In the genomic region with DNA sequence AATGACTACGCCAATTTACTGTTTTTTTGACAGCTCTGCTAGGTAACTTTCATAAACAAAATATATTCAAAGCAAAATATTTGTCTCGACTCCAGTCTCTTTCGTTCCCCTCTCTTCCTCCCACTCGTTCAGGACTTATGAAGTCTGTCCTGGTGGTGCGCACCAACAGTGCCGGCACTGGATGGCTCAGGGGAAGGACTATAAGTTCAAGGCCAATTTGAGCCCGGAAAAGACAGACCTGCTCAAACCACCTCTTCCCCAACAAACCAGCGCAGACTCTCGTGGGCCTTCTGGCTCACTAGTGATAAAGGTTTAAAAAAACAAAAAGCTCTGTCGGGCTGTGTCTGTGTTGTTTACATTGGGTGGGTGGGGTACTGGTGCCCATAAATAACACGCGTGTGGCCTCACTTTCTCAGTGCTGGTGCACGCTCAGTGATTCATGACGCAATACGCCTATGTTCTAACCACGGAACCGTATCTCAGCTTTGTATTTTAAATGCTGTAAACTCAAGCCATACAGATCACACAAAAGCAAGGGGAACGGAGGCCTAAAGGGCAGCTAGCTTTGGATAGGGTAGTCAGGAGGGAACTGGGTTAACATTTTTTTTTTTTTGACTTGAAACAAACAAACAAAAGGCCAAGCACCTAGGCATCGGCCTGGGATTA, we compare ENCODE assay signal across 20 mouse cellular contexts. TPM values are rescaled to one million over a fixed set of nuclear protein-coding genes. Genes with fewer than 3 reads are reported as not detected.
DNase-seq lines count a peak whose midpoint lies in the region; ATAC-seq and TF ChIP-seq lines count a peak whose summit lies in the region.
"Had no signal": no experiment of that assay in that cellular context is flagged by ENCODE, and none has a peak within 500 bp of the region (broad histone marks: within the 10 kb centered on the region; RNA-seq: fewer than 3 reads in every experiment).

No protein-coding gene starts in this region.

- no peaks in the 10 kb centered on the region for H3K27me3 ChIP-seq in liver, postnatal 0 days (ENCODE audit: insufficient read depth, low read length)
- H3K27me3 ChIP-seq in liver, embryonic 11.5 days (replicated peaks; ENCODE audit: control insufficient read depth, insufficient read depth, low read length): no peaks in the 10 kb centered on the region
- H3K27me3 ChIP-seq in splenic B cell, adult 2 months (ENCODE audit: control insufficient read depth, insufficient read depth, low read length, poor library complexity, severe bottlenecking): no peaks in the 10 kb centered on the region
- H3K27me3 ChIP-seq: liver, embryonic 15.5 days had no signal

- H3K36me3 ChIP-seq in liver, postnatal 0 days (replicated peaks; ENCODE audit: insufficient read depth, low read length): no peaks in the 10 kb centered on the region
- H3K36me3 ChIP-seq in liver, embryonic 11.5 days (ENCODE audit: control insufficient read depth, insufficient read depth, low read length): no peaks in the 10 kb centered on the region
- H3K36me3 ChIP-seq in splenic B cell, adult 2 months (ENCODE audit: control insufficient read depth, insufficient read depth, low read length, poor library complexity, severe bottlenecking): no peaks in the 10 kb centered on the region; the same call in 1 of the 2 replicates
- H3K36me3 ChIP-seq: liver, embryonic 15.5 days had no signal

- no peak for TF ChIP-seq EP300 in liver, postnatal 0 days (IDR thresholded peaks at IDR 0.05; ENCODE audit: low read depth)

- no peak for TF ChIP-seq CTCF in liver, postnatal 0 days (IDR thresholded peaks at IDR 0.05; ENCODE audit: low read depth)

- DNase-seq in liver, postnatal 0 days: no peak
- DNase-seq in liver, embryonic 11.5 days (ENCODE audit: low spot score): no peak
- peak; percentile 36 for DNase-seq in CD4-positive, CD25-positive, alpha-beta regulatory T cell, adult 2 months (ENCODE audit: low read depth, low spot score)
- peak; percentile 65 for DNase-seq in splenic B cell, adult 2 months (ENCODE audit: low read depth, low spot score)
- no peak for DNase-seq in c-Kit-positive CD71-positive TER-119-positive erythroid progenitor cells, embryonic 14.5 days (ENCODE audit: low spot score)
- DNase-seq in layer of hippocampus, postnatal 14 days (ENCODE audit: low spot score in 2 of 2): no peak
- DNase-seq: adrenal gland, adult 2 months; cerebellum, adult 9-11 months; gastrocnemius, postnatal 25 days; kidney, adult 18-20 months; kidney, postnatal 25 days; lung, postnatal 14 days; retina, postnatal 1 day; thymus, postnatal 14 days had no signal

- no peak overlapping the region for H3K4me3 ChIP-seq in liver, postnatal 0 days (ENCODE audit: low read depth, low read length)
- no peak overlapping the region for H3K4me3 ChIP-seq in liver, embryonic 11.5 days (ENCODE audit: low read depth, low read length)
- H3K4me3 ChIP-seq: liver, embryonic 15.5 days had no signal

- H3K9ac ChIP-seq in liver, postnatal 0 days (replicated peaks): no peak overlapping the region
- H3K9ac ChIP-seq in liver, embryonic 11.5 days (ENCODE audit: low read depth, low read length): no peak overlapping the region
- H3K9ac ChIP-seq: hindbrain, embryonic 14.5 days; liver, embryonic 15.5 days had no signal

- peak overlapping the region; percentile 9; the same call in 1 of the 2 replicates for H3K27ac ChIP-seq in liver, postnatal 0 days (ENCODE audit: low read depth)
- H3K27ac ChIP-seq in liver, embryonic 11.5 days (ENCODE audit: low read depth, low read length): no peak overlapping the region
- H3K27ac ChIP-seq: hindbrain, embryonic 14.5 days; liver, embryonic 15.5 days had no signal

- H3K9me3 ChIP-seq in liver, postnatal 0 days (ENCODE audit: low read length): no peaks in the 10 kb centered on the region
- no peaks in the 10 kb centered on the region for H3K9me3 ChIP-seq in liver, embryonic 11.5 days (ENCODE audit: control insufficient read depth, low read length)
- H3K9me3 ChIP-seq: liver, embryonic 15.5 days had no signal

- peaks cover 39% of the 10 kb centered on the region for H3K4me1 ChIP-seq in liver, postnatal 0 days (ENCODE audit: insufficient read depth)
- H3K4me1 ChIP-seq in liver, embryonic 11.5 days (replicated peaks; ENCODE audit: control insufficient read depth, insufficient read depth, low read length): peaks cover 11% of the 10 kb centered on the region

- 48% methylated on average over 19 of the region's 19 CpGs for WGBS in liver, postnatal 0 days (ENCODE audit: insufficient replicate concordance)
- WGBS in liver, embryonic 11.5 days: 68% methylated on average over 19 of the region's 19 CpGs

- ATAC-seq in liver, postnatal 0 days: peak; percentile 43; the same call in 1 of the 2 replicates
- ATAC-seq in liver, embryonic 11.5 days (replicated peaks; ENCODE audit: low FRiP score): no peak
- ATAC-seq in common myeloid progenitor, adult 5-6 weeks (replicated peaks; ENCODE audit: low read depth, poor library complexity, severe bottlenecking): peak; percentile 33; the same call in 1 of the 2 replicates
- ATAC-seq: forebrain, embryonic 16.5 days; midbrain, embryonic 16.5 days had no signal

- peak overlapping the region; percentile 27; the same call in 1 of the 2 replicates for H3K4me2 ChIP-seq in liver, postnatal 0 days (ENCODE audit: low read depth, low read length)
- H3K4me2 ChIP-seq in liver, embryonic 11.5 days: no peak overlapping the region
- H3K4me2 ChIP-seq: heart, embryonic 11.5 days; hindbrain, embryonic 14.5 days; liver, embryonic 15.5 days had no signal

RNA-seq across cellular contexts. Expression of a gene that starts 26.7 kb away (rescaled TPM):
- 5.4 and 6.9 TPM in 2 replicates for polyA plus RNA-seq in liver, postnatal 0 days (2015; fragmentation: Nextera tagmentation; extraction: Ambion mirVana)
- polyA plus RNA-seq in liver, embryonic 11.5 days (2014; fragmentation: Nextera tagmentation; extraction: Ambion mirVana): 13.3 and 13.7 TPM in 2 replicates
- 5.4 and 10.8 TPM in 2 replicates for total RNA-seq in common myeloid progenitor, adult 5-6 weeks (2017)
- 1 to 10 TPM; 5.2 to 6.1 TPM for total RNA-seq in layer of hippocampus, postnatal 14 days (2021)

RNA-seq across cellular contexts. Expression of a gene that starts 27.2 kb away (rescaled TPM):
- 72.2 and 72.9 TPM in 2 replicates for polyA plus RNA-seq in liver, postnatal 0 days (2015; fragmentation: Nextera tagmentation; extraction: Ambion mirVana)
- polyA plus RNA-seq in liver, embryonic 11.5 days (2014; fragmentation: Nextera tagmentation; extraction: Ambion mirVana): 180 and 182 TPM in 2 replicates
- total RNA-seq in common myeloid progenitor, adult 5-6 weeks (2017): 126 and 156 TPM in 2 replicates
- total RNA-seq in layer of hippocampus, postnatal 14 days (2021): 10 to 100 TPM; 62.4 to 75.0 TPM

Comparison
In these comparisons a context has a peak if more than half of its experiments do, and no peak if none do; other contexts are left out.
1. DNase-seq: peak in CD4-positive, CD25-positive, alpha-beta regulatory T cell, adult 2 months (single experiment) and splenic B cell, adult 2 months (single experiment); none in liver, postnatal 0 days (single experiment), liver, embryonic 11.5 days (single experiment), c-Kit-positive CD71-positive TER-119-positive erythroid progenitor cells, embryonic 14.5 days (single experiment) and layer of hippocampus, postnatal 14 days (0 of 2).